Mouse (Mus musculus): ENCODE measurements around the gene P3h1. TPM values are rescaled to one million over a fixed set of nuclear protein-coding genes. Genes with fewer than 3 reads are reported as not detected.

P3h1 gene
- polyA plus RNA-seq, 1 experiment from 2014 or later = 10.1 TPM

GRCm38 (mm10) chr4:119254012-119254618 lies 21.4 kb downstream of the P3h1 start:
- Histone ChIP-seq H3K9me3 (ENCODE audit: control insufficient read depth, low read length) (no peaks in the 10 kb centered on the region), H3K4me1 (ENCODE audit: control insufficient read depth, insufficient read depth, low read length) (peaks cover 11% of the 10 kb centered on the region), H3K9ac (replicated peaks; ENCODE audit: low read length) (peak overlapping the region; percentile 34), H3K27me3 (ENCODE audit: control insufficient read depth, insufficient read depth, low read length) (no peaks in the 10 kb centered on the region), H3K27ac (replicated peaks; ENCODE audit: low read depth, low read length) (peak overlapping the region; percentile 70), H3K36me3 (ENCODE audit: control insufficient read depth, insufficient read depth, low read length) (no peaks in the 10 kb centered on the region), H3K4me3 (replicated peaks; ENCODE audit: low read depth, low read length) (no peak overlapping the region), H3K4me2 (ENCODE audit: low read length) (0 out of 2 replicates have a peak overlapping the region, but pooled peaks have one; percentile 4)
- DNase-seq (peak; percentile 74), ATAC-seq (ENCODE audit: low FRiP score, low TSS enrichment) (peak; percentile 54)
- 11% methylated on average over 9 of the region's 9 CpGs for WGBS

DNA sequence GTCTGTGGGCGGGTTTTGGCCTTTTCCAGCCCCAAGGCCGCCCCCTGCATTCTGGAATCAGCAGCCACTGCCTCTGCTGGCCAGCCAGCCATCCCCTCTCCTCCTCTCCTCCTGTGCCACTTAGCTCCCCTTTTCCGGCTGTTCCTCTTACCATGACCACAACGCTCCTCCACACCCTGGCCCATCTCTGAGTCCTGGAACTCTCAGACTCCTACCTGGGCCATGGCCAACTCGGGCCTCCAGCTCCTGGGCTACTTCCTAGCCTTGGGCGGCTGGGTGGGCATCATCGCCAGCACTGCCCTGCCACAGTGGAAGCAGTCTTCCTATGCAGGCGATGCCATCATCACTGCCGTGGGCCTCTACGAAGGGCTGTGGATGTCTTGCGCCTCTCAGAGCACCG lies 22.6 kb downstream of the P3h1 start, which contains the start of gene Cldn19:
TSS of gene Cldn19 (plus strand) at position 64 of the 400 bp plus-strand sequence.
- peaks cover 11% of the 10 kb centered on the region for H3K4me1 ChIP-seq (ENCODE audit: control insufficient read depth, insufficient read depth, low read length)
- H3K36me3 ChIP-seq (ENCODE audit: control insufficient read depth, insufficient read depth, low read length) = no peaks in the 10 kb centered on the region
- no peak within 1 kb of the TSS for H3K4me3 ChIP-seq (replicated peaks; ENCODE audit: low read depth, low read length)
- peak within 1 kb of the TSS; percentile 70 for H3K27ac ChIP-seq (replicated peaks; ENCODE audit: low read depth, low read length)
- WGBS = 66% methylated on average over 12 of the region's 12 CpGs
- DNase-seq = no peak
- H3K9ac ChIP-seq (replicated peaks; ENCODE audit: low read length) = peak within 1 kb of the TSS; percentile 34; the same call in 1 of the 2 replicates
- no peak for ATAC-seq (ENCODE audit: low FRiP score, low TSS enrichment)
- H3K27me3 ChIP-seq (ENCODE audit: control insufficient read depth, insufficient read depth, low read length) = no peaks in the 10 kb centered on the region
- no peak within 1 kb of the TSS for H3K4me2 ChIP-seq (ENCODE audit: low read length)
- no peaks in the 10 kb centered on the region for H3K9me3 ChIP-seq (ENCODE audit: control insufficient read depth, low read length)

GRCm38 (mm10) chr4:119257083-119257482 lies 24.4 kb downstream of the P3h1 start:
- WGBS = 84% methylated on average over 6 of the region's 6 CpGs
- no peak for ATAC-seq (ENCODE audit: low FRiP score, low TSS enrichment)
- H3K9me3 ChIP-seq (ENCODE audit: control insufficient read depth, low read length) = no peaks in the 10 kb centered on the region
- no peak overlapping the region for H3K9ac ChIP-seq (replicated peaks; ENCODE audit: low read length)
- DNase-seq = no peak
- no peak overlapping the region for H3K27ac ChIP-seq (replicated peaks; ENCODE audit: low read depth, low read length)
- H3K4me3 ChIP-seq (replicated peaks; ENCODE audit: low read depth, low read length) = no peak overlapping the region
- H3K4me1 ChIP-seq (ENCODE audit: control insufficient read depth, insufficient read depth, low read length) = peaks cover 11% of the 10 kb centered on the region
- no peak overlapping the region for H3K4me2 ChIP-seq (ENCODE audit: low read length)
- H3K27me3 ChIP-seq (ENCODE audit: control insufficient read depth, insufficient read depth, low read length) = no peaks in the 10 kb centered on the region
- no peaks in the 10 kb centered on the region for H3K36me3 ChIP-seq (ENCODE audit: control insufficient read depth, insufficient read depth, low read length)

DNA sequence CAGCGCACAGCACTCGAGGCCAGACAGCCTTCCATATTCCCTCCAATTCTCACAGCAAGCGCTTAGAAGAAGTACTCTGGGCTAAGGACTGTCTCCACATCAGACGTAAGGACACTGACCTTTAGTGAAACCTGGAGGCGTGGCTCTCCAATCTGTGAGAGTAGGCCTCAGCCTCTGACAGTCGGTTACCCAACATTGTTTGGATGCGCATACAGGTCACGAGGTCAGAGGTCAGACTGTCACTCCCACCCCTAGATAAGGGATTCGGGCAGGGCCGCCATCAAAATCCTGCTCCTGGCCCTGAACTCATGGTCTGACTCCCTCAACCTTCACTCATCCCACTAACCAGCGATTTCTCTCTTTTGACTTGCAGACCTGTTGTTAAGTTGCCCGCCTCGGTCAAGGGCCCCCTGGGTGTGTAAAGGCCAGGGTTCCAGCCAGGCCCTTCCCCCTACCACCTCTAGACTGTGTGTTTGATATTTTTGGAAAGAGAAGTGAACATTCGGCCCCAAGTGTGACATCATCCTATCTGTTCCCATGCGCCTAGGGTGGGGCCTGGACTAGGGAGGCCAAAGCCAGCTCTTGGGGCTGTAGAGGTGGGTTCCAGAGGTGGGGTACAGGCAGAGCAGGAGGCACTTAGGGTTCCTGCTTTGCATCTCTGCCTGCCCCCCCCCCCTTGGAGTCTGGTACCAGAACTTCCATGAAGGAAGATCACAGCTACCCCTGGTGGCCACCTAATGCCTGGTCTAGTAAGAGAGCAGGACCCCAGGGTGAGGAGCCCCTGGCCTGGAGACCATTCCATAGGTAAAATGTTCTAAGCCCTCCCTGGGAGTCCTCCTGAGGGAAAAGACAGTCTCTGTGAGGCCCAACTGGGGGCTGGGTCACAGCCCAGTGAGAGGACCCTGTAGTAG lies 26.9 kb downstream of the P3h1 start:
- ATAC-seq (ENCODE audit: low FRiP score, low TSS enrichment) = no peak
- Histone ChIP-seq H3K4me2 (ENCODE audit: low read length) (no peak overlapping the region), H3K27ac (replicated peaks; ENCODE audit: low read depth, low read length) (no peak overlapping the region), H3K4me3 (replicated peaks; ENCODE audit: low read depth, low read length) (no peak overlapping the region), H3K9ac (replicated peaks; ENCODE audit: low read length) (no peak overlapping the region), H3K4me1 (ENCODE audit: control insufficient read depth, insufficient read depth, low read length) (0 out of 2 replicates have a peak, but pooled peaks cover 1% of the 10 kb centered on the region), H3K9me3 (ENCODE audit: control insufficient read depth, low read length) (no peaks in the 10 kb centered on the region), H3K36me3 (ENCODE audit: control insufficient read depth, insufficient read depth, low read length) (no peaks in the 10 kb centered on the region), H3K27me3 (ENCODE audit: control insufficient read depth, insufficient read depth, low read length) (no peaks in the 10 kb centered on the region)
- WGBS = 81% methylated on average over 15 of the region's 15 CpGs
- DNase-seq = no peak

GRCm38 (mm10) chr4:119261087-119261713 lies 28.5 kb downstream of the P3h1 start:
- ATAC-seq (ENCODE audit: low FRiP score, low TSS enrichment) = no peak

GRCm38 (mm10) chr4:119262483-119262882 lies 29.8 kb downstream of the P3h1 start:
- H3K9me3 ChIP-seq (ENCODE audit: control insufficient read depth, low read length) = no peaks in the 10 kb centered on the region
- no peaks in the 10 kb centered on the region for H3K4me1 ChIP-seq (ENCODE audit: control insufficient read depth, insufficient read depth, low read length)
- no peak overlapping the region for H3K27ac ChIP-seq (replicated peaks; ENCODE audit: low read depth, low read length)
- ATAC-seq (ENCODE audit: low FRiP score, low TSS enrichment) = no peak
- no peak overlapping the region for H3K9ac ChIP-seq (replicated peaks; ENCODE audit: low read length)
- no peak overlapping the region for H3K4me2 ChIP-seq (ENCODE audit: low read length)
- 95% methylated on average over 5 of the region's 5 CpGs for WGBS
- no peak for DNase-seq
- H3K27me3 ChIP-seq (ENCODE audit: control insufficient read depth, insufficient read depth, low read length) = no peaks in the 10 kb centered on the region
- H3K36me3 ChIP-seq (ENCODE audit: control insufficient read depth, insufficient read depth, low read length) = no peaks in the 10 kb centered on the region
- no peak overlapping the region for H3K4me3 ChIP-seq (replicated peaks; ENCODE audit: low read depth, low read length)

More at GRCm38 (mm10) chr4:119261087-119261713, 28.5 kb downstream of the P3h1 start:
- Histone ChIP-seq H3K4me1 (ENCODE audit: control insufficient read depth, insufficient read depth, low read length) (no peaks in the 10 kb centered on the region), H3K4me2 (ENCODE audit: low read length) (no peak overlapping the region), H3K9ac (replicated peaks; ENCODE audit: low read length) (no peak overlapping the region), H3K4me3 (replicated peaks; ENCODE audit: low read depth, low read length) (no peak overlapping the region), H3K27ac (replicated peaks; ENCODE audit: low read depth, low read length) (no peak overlapping the region), H3K9me3 (ENCODE audit: control insufficient read depth, low read length) (no peaks in the 10 kb centered on the region), H3K27me3 (ENCODE audit: control insufficient read depth, insufficient read depth, low read length) (no peaks in the 10 kb centered on the region), H3K36me3 (ENCODE audit: control insufficient read depth, insufficient read depth, low read length) (no peaks in the 10 kb centered on the region)
- DNase-seq = no peak
- whole genome bisulfite sequencing = 63% methylated on average over 7 of the region's 7 CpGs

GRCm38 (mm10) chr4:119263459-119263858 lies 30.7 kb downstream of the P3h1 start:
- Histone ChIP-seq H3K27me3 (ENCODE audit: control insufficient read depth, insufficient read depth, low read length) (no peaks in the 10 kb centered on the region), H3K4me2 (ENCODE audit: low read length) (no peak overlapping the region), H3K27ac (replicated peaks; ENCODE audit: low read depth, low read length) (no peak overlapping the region), H3K9me3 (ENCODE audit: control insufficient read depth, low read length) (no peaks in the 10 kb centered on the region), H3K9ac (replicated peaks; ENCODE audit: low read length) (no peak overlapping the region), H3K4me3 (replicated peaks; ENCODE audit: low read depth, low read length) (no peak overlapping the region), H3K4me1 (ENCODE audit: control insufficient read depth, insufficient read depth, low read length) (no peaks in the 10 kb centered on the region), H3K36me3 (ENCODE audit: control insufficient read depth, insufficient read depth, low read length) (no peaks in the 10 kb centered on the region)
- DNase-seq (no peak), ATAC-seq (ENCODE audit: low FRiP score, low TSS enrichment) (no peak)
- 78% methylated on average over 3 of the region's 3 CpGs for WGBS

DNA sequence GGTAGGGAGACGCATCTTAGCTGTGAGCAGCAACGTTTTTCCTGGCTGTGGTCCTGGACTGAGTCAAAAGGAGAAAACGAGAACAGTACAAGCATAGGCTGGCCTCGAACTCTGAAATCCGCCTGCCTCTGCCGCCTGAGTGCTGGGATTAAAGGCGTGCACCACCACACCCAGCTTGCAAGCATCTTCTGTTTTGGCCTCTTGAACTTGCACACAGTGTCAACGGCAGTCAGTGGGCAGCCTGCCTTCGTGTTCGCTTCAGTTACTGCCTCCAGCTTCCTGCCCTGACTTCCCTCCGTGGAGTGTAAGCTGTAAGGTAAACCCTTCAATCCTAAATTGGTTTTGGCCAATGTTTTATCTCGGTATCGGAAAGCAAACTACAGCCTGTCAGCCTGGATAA lies 33.9 kb downstream of the P3h1 start:
- Histone ChIP-seq H3K4me1 (ENCODE audit: control insufficient read depth, insufficient read depth, low read length) (no peaks in the 10 kb centered on the region), H3K9me3 (ENCODE audit: control insufficient read depth, low read length) (no peaks in the 10 kb centered on the region), H3K4me2 (ENCODE audit: low read length) (no peak overlapping the region), H3K4me3 (replicated peaks; ENCODE audit: low read depth, low read length) (no peak overlapping the region), H3K9ac (replicated peaks; ENCODE audit: low read length) (no peak overlapping the region), H3K27ac (replicated peaks; ENCODE audit: low read depth, low read length) (no peak overlapping the region), H3K36me3 (ENCODE audit: control insufficient read depth, insufficient read depth, low read length) (peaks cover 17% of the 10 kb centered on the region), H3K27me3 (ENCODE audit: control insufficient read depth, insufficient read depth, low read length) (no peaks in the 10 kb centered on the region)
- DNase-seq (no peak), ATAC-seq (ENCODE audit: low FRiP score, low TSS enrichment) (no peak)
- WGBS = 83% methylated on average over 13 of the region's 13 CpGs

All from midbrain, embryonic 14.5 days (tissue).